Mouse (Mus musculus): ENCODE results near the gene Fbxw25. TPM values are rescaled to one million over a fixed set of nuclear protein-coding genes. Genes with fewer than 3 reads are reported as not detected.
A peak's percentile ranks its signal among the peaks of the same experiment; 100 is the strongest.
"Not testable (repeated sequence)": the region's sequence is repeated elsewhere in the genome, so short reads cannot be mapped to it uniquely, and the experiment has no call there.

The Fbxw25 gene
- total RNA-seq (2021): not detected
- long read RNA-seq, experiment 1: 0 reads
- long read RNA-seq, experiment 2: 0 reads

- DNase-seq (ENCODE audit: low spot score): not testable (repeated sequence)
Observed at GRCm38 (mm10) chr9:109664552-109664951, at the start of gene Fbxw25. TSS of gene Fbxw25 (minus strand) at chr9:109664652.

DNA sequence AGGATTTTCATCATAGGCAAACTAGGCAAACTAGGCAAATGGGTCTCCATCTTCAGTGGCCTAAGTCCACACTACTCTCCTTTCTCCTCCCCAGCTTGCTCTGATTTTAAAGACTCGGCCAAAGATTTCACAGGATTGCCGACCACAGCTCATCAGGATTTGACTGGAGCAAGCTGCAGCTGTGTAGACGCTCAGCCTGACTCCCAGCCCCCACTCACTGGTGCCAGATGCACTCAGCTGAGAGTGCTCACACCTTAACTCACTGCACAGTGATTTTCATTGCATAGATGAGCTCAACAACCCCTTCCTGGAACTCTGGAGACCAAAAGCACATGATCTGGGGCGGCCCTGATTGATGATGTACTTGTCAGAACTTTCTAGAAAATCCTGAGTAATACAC, 38.1 kb upstream of the Fbxw25 start, which contains the start of gene Fbxw18:
Gene Fbxw18, minus strand, starts transcription at position 101 of the 400 bp plus-strand sequence.
- DNase-seq (ENCODE audit: low spot score): not testable (repeated sequence)

- DNase-seq (ENCODE audit: low spot score): peak; percentile 10
Observed at GRCm38 (mm10) chr9:109685299-109685698, 20.8 kb upstream of the Fbxw25 start.

DNA sequence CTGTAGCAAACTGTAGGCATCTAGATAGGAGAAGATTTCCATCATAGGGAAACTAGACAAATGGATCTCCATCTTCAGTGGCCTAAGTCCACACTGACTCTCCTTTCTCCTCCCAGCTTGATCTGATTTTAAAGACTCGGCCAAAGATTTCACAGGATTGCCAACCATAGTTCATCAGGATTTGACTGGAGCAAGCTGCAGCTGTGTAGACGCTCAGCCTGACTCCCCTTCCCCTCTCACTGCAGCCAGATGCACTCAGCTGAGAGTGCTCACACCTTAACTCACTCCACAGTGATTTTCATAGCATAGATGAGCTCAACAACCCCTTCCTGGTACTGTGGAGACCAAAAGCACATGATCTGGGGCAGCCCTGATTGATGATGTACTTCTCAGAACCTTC, 38.5 kb downstream of the Fbxw25 start, which contains the start of gene Fbxw24:
Gene Fbxw24, minus strand, starts transcription at position 101 of the 400 bp plus-strand sequence.
- not testable (repeated sequence) for DNase-seq (ENCODE audit: low spot score)

DNA sequence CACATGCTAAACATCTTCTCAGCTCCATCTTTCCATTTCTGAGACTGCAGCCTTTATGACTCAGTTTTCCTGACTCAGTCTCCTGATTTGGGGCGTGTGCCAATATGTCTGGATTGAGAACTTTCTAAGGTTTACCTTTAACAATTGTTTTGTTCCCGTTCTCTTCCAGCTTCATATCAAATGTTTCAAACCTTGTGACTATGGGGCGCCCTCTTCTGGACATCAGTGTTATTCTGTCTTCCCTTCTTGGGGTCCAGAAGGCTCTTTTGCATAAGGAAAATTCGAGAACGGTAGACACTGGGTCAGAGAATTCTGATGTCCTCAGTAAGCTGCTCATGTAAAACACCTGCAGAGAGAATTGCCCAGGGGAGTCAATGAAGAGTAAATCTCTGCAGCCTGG, 57.6 kb downstream of the Fbxw25 start:
- DNase-seq (ENCODE audit: low spot score): not testable (repeated sequence)

GRCm38 (mm10) chr9:109602128-109602527, 62.3 kb downstream of the Fbxw25 start:
- DNase-seq (ENCODE audit: low spot score): not testable (repeated sequence)

DNA sequence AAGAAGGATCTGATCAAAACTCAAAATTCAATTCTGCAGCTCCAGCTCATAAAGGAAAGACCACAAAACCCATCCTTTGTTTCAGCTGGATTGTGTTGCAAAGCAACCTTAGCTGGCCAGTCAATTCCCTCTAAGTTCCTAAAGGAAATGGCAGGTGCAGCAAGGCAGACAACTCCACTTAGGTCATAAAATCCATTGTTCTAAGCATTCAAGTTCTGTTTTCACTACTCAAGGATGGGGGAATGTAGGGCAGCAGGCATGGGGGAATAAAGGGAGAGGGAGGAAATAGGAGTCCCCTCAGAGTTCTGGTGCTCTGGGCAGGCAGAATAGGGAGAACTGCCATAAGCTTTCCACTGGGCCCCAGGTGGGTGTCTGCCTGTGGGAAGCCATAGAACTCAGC, 67.2 kb downstream of the Fbxw25 start:
- no peak for DNase-seq (ENCODE audit: low spot score)

Other genes with a start within 250 kb of the Fbxw25 start
- gene Fbxw16, start 215.5 kb downstream of the Fbxw25 start, total RNA-seq (2021): not detected
- not detected for gene Fbxw19, start 168.8 kb downstream of the Fbxw25 start, total RNA-seq (2021)
- not detected for gene Fbxw15, start 96.4 kb downstream of the Fbxw25 start, total RNA-seq (2021)
- gene Fbxw24, start 38.6 kb downstream of the Fbxw25 start, total RNA-seq (2021): not detected
- not detected for gene Fbxw18, start 38.0 kb upstream of the Fbxw25 start, total RNA-seq (2021)
- not detected for gene Fbxw26, start 81.4 kb upstream of the Fbxw25 start, total RNA-seq (2021)
- not detected for gene Fbxw27, start 126.0 kb upstream of the Fbxw25 start, total RNA-seq (2021)
- not detected for gene Spink8, start 147.6 kb upstream of the Fbxw25 start, total RNA-seq (2021)
- gene Nme6, start 168.1 kb upstream of the Fbxw25 start, total RNA-seq (2021): 10 to 100 TPM; 28.8 to 30.8 TPM
- not detected for gene Camp, start 185.0 kb upstream of the Fbxw25 start, total RNA-seq (2021)
- gene Cdc25a, start 210.9 kb upstream of the Fbxw25 start, total RNA-seq (2021): 1 to 10 TPM; 3.9 to 4.7 TPM